ENCODE assay signal across 26 mouse cellular contexts in the genomic region with DNA sequence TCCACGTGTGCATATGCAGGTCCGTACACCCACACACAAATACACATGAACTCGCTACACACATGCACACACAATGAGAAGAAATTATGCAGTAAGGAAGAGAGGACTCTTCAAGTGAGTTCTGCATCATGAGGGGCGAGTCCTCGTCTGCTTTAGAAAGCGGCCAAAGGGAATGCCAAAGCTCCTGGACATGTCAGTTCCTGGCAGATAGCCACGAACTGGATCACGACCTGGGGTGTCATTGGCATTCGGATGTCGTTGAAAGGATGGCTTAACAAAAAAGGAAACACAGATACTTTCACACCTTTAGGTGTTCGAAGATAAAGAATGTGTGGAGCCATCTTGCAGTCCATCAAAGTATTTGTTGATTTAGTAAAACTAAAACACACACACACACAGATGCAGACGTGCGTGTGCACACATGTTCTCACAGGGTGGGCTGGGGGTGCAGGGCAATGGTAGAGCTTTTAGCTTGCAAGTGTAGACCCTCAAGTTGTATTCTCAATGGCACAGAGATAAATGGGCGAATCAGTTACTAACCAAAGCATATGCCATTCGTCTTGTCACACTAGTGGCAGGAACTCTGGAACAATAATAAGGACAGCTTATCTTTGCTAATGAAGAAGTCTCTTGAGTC.
DNase-seq lines count a peak whose midpoint lies in the region; ATAC-seq and TF ChIP-seq lines count a peak whose summit lies in the region.
"Had no signal": no experiment of that assay in that cellular context is flagged by ENCODE, and none has a peak within 500 bp of the region (broad histone marks: within the 10 kb centered on the region; RNA-seq: fewer than 3 reads in every experiment).

No protein-coding gene starts in this region.

- peak; percentile 14; the same call in 1 of the 2 replicates for ATAC-seq in heart, embryonic 11.5 days (replicated peaks; ENCODE audit: insufficient number of reproducible peaks, low FRiP score, low TSS enrichment)
- ATAC-seq: activated CD4-positive, CD25-positive, alpha-beta regulatory T cell, adult 4 months; liver, postnatal 0 days had no signal

- peaks cover 11% of the 10 kb centered on the region for H3K4me1 ChIP-seq in heart, embryonic 11.5 days (ENCODE audit: control insufficient read depth, insufficient read depth, low read length)
- H3K4me1 ChIP-seq in heart, adult 2 months (ENCODE audit: control insufficient read depth, insufficient read depth, low read length), result peaks cover 10% of the 10 kb centered on the region
- no peaks in the 10 kb centered on the region for H3K4me1 ChIP-seq in kidney, adult 2 months (ENCODE audit: control insufficient read depth, insufficient read depth, low read length)
- H3K4me1 ChIP-seq: limb, embryonic 12.5 days had no signal

- no peak overlapping the region for H3K4me3 ChIP-seq in heart, embryonic 11.5 days (ENCODE audit: low read depth, low read length)
- no peak overlapping the region for H3K4me3 ChIP-seq in heart, adult 2 months
- no peak overlapping the region for H3K4me3 ChIP-seq in kidney, adult 2 months (ENCODE audit: insufficient read depth, low read depth, low read length)
- H3K4me3 ChIP-seq: embryonic facial prominence, embryonic 13.5 days; erythroblast, embryonic 14.5 days; forebrain, embryonic 12.5 days; gastrocnemius, adult 2 months; limb, embryonic 12.5 days; megakaryocyte, embryonic 14.5 days had no signal

- peak; percentile 52 for DNase-seq in cerebellum, adult 9-11 months
- no peak for DNase-seq in cerebellum, adult 11 months
- no peak for DNase-seq in heart, adult 2 months
- peak; percentile 42 for DNase-seq in kidney, adult 2 months
- no peak for DNase-seq in kidney, adult 11 months
- DNase-seq in right cerebral cortex, postnatal 10 days (ENCODE audit: low spot score in 2 of 2), result peak; percentile 24 to 30
- no peak for DNase-seq in right cerebral cortex, adult 2 months (ENCODE audit: low spot score in 2 of 2)
- DNase-seq: adrenal gland, adult 8-10 months; cerebellum, adult 8-10 months; embryo, embryonic 11 days; gastrocnemius, adult 2 months; heart, postnatal 14 days; kidney, adult 9 months; kidney, postnatal 14 days; layer of hippocampus, postnatal 36 days; liver, postnatal 0 days; spleen, adult 18-20 months had no signal

- no peak overlapping the region for H3K4me2 ChIP-seq in heart, embryonic 11.5 days
- H3K4me2 ChIP-seq: embryonic facial prominence, embryonic 13.5 days; forebrain, embryonic 12.5 days; hindbrain, embryonic 14.5 days; limb, embryonic 12.5 days; liver, embryonic 11.5 days had no signal

- no peaks in the 10 kb centered on the region for H3K36me3 ChIP-seq in heart, embryonic 11.5 days (ENCODE audit: control insufficient read depth, insufficient read depth, low read length)
- H3K36me3 ChIP-seq in heart, adult 2 months (ENCODE audit: control insufficient read depth, insufficient read depth, low read length), result peaks cover 2% of the 10 kb centered on the region; the same call in 1 of the 2 replicates
- no peaks in the 10 kb centered on the region for H3K36me3 ChIP-seq in kidney, adult 2 months (ENCODE audit: control insufficient read depth, insufficient read depth, low read length)
- H3K36me3 ChIP-seq: embryonic facial prominence, embryonic 13.5 days; forebrain, embryonic 12.5 days; limb, embryonic 12.5 days had no signal

- H3K9ac ChIP-seq in heart, embryonic 11.5 days (ENCODE audit: low read depth, low read length), result no peak overlapping the region
- no peak overlapping the region for H3K9ac ChIP-seq in heart, adult 2 months (ENCODE audit: low read depth, low read length)
- H3K9ac ChIP-seq: embryonic facial prominence, embryonic 13.5 days; forebrain, embryonic 12.5 days; hindbrain, embryonic 14.5 days; limb, embryonic 12.5 days; liver, postnatal 0 days had no signal

- H3K9me3 ChIP-seq in heart, embryonic 11.5 days (replicated peaks; ENCODE audit: control insufficient read depth, low read length), result no peaks in the 10 kb centered on the region
- H3K9me3 ChIP-seq: embryonic facial prominence, embryonic 13.5 days; forebrain, embryonic 12.5 days; limb, embryonic 12.5 days; megakaryocyte, embryonic 14.5 days had no signal

- no peak for TF ChIP-seq CTCF in heart, adult 2 months (IDR thresholded peaks at IDR 0.05)
- no peak for TF ChIP-seq CTCF in kidney, adult 2 months (conservative IDR thresholded peaks at IDR 0.05; ENCODE audit: insufficient read depth, insufficient read length, low read depth, low read length)

- intact Hi-C loops in heart, adult 2 months (cut with DNase I), result no loop called here

- 43% methylated on average over 15 of the region's 15 CpGs for WGBS in heart, embryonic 11.5 days (ENCODE audit: insufficient replicate concordance)
- 46% methylated on average over 15 of the region's 15 CpGs for WGBS in heart, adult 2 months
- WGBS in kidney, adult 2 months, result 79% methylated on average over 15 of the region's 15 CpGs

- no peak for TF ChIP-seq POLR2A in heart, adult 2 months (IDR thresholded peaks at IDR 0.05; ENCODE audit: insufficient read depth, low read depth, low read length)
- no peak for TF ChIP-seq POLR2A in kidney, adult 2 months (IDR thresholded peaks at IDR 0.05; ENCODE audit: low read depth, low read length)

- no peak for TF ChIP-seq EP300 in heart, adult 2 months (IDR thresholded peaks at IDR 0.05; ENCODE audit: insufficient read depth, low read depth, low read length)

- peaks cover 3% of the 10 kb centered on the region for H3K79me2 ChIP-seq in heart, adult 2 months (replicated peaks; ENCODE audit: control insufficient read depth, insufficient read depth, low read length)

- H3K27me3 ChIP-seq in heart, embryonic 11.5 days (ENCODE audit: control insufficient read depth, insufficient read depth, low read length), result no peaks in the 10 kb centered on the region
- H3K27me3 ChIP-seq in heart, adult 2 months (ENCODE audit: control insufficient read depth, insufficient read depth, low read length), result no peaks in the 10 kb centered on the region
- no peaks in the 10 kb centered on the region for H3K27me3 ChIP-seq in kidney, adult 2 months (replicated peaks; ENCODE audit: control insufficient read depth, insufficient read depth, low read length)
- H3K27me3 ChIP-seq: embryonic facial prominence, embryonic 13.5 days; forebrain, embryonic 12.5 days; megakaryocyte, embryonic 14.5 days had no signal

- H3K27ac ChIP-seq in heart, embryonic 11.5 days (ENCODE audit: low read depth, low read length), result no peak overlapping the region
- no peak overlapping the region for H3K27ac ChIP-seq in heart, adult 2 months
- H3K27ac ChIP-seq in kidney, adult 2 months (ENCODE audit: insufficient read depth, low read depth, low read length), result no peak overlapping the region
- H3K27ac ChIP-seq: embryonic facial prominence, embryonic 13.5 days; forebrain, embryonic 12.5 days; gastrocnemius, adult 2 months; hindbrain, embryonic 14.5 days; limb, embryonic 12.5 days had no signal

Comparison
In these comparisons a context has a peak if more than half of its experiments do, and no peak if none do; other contexts are left out.
1. DNase-seq: peak in cerebellum, adult 9-11 months (single experiment), kidney, adult 2 months (single experiment) and right cerebral cortex, postnatal 10 days (2 of 2); none in cerebellum, adult 11 months (single experiment), heart, adult 2 months (0 of 2), kidney, adult 11 months (single experiment) and right cerebral cortex, adult 2 months (0 of 2).